Mouse (Mus musculus) adrenal gland, postnatal 10 days (tissue): ENCODE measurements at regions not wholly inside any gene's neighbourhood (a gene's known extent, or its start where the extent isn't known, plus 50 kb on each side); places are given as distances from the start of the nearest gene placed in this dataset.
"Not testable (repeated sequence)": the region's sequence is repeated elsewhere in the genome, so short reads cannot be mapped to it uniquely, and the experiment has no call there.

Source experiments
- DNase-seq: peaks from one replicate; pipeline ENCODE4 v3.0.0; 2021; ENCODE audit warnings: mixed read lengths

DNA sequence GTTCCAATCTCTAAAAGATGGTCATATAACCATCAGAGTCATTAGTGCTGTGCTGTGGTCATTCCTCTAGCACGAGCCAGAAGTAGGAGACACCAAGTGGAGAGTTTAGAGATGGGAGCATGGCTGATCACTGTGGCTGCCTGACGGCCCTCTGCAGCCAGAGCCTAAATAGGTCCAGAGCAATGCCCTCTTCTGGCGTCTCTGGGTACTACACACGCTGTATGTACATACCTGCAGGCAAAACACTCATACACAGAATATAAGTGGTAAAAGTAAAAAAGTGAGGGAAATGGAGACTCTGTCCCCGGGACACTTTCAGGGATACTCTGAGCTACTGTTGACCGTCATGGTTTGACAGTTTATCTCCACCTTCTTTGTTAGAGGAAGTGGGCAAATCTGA is 91.4 kb downstream of the Gm21738 start:
- no peak for DNase-seq

DNA sequence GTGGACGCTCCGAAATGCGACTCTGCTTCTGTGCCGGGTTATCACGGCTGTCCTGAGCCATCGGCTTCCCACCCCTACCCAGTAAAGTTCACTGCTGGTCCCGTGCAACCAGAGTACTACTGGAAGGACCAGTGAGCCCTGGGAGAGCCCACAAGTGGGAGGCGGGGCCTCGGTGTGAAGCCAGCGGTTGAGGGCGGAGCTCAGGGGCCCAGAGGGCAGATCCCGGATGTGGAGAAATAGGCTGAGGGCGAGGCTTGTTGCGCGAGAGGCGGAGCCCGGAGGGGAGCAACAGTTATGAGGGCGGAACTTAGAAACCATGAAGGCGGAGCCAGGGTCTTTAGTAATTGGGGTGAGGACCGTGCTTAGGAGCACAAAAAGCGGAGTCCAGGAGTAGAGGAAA is 107.1 kb downstream of the Gm21738 start:
- no peak for DNase-seq

DNA sequence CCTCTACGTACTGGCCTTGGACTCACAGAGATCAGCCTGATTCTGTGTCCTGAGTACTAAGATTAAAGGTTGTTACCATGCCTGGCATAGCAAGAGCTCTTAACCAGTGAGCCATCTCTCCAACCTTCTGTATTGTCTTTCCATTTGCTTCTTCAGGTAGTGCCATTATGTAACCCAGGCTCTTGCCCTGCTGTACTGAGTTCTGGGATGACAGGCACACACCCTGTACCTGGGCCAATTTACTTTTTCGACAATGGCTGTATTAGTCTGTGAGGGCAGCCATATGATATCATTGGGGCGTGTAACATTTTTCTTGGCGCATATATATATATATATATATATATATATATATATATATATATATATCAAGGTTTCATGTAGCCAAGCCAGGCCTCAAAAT is 115.9 kb downstream of the Gm21738 start:
- DNase-seq = not testable (repeated sequence)

DNA sequence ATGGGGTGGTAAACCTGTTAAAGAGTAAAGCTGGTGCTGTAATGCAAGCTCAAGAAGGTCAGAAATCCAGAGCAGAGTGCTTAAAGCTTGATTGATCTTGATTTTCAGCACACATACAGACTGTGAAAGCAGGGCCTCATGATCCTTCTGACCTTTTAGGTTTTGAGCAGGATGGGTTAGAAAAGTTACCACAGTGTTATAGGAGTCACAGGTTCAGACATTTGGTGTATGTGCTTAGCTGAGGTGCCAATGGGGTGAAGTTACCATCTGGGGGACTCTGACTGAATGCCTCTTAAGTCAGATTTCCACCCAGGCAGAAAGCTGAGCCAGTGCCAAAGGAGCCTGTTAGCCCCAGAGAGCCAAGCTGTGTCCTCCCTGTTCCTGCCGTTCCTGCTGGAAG is 139.6 kb downstream of the Gm21738 start:
- DNase-seq = no peak

DNA sequence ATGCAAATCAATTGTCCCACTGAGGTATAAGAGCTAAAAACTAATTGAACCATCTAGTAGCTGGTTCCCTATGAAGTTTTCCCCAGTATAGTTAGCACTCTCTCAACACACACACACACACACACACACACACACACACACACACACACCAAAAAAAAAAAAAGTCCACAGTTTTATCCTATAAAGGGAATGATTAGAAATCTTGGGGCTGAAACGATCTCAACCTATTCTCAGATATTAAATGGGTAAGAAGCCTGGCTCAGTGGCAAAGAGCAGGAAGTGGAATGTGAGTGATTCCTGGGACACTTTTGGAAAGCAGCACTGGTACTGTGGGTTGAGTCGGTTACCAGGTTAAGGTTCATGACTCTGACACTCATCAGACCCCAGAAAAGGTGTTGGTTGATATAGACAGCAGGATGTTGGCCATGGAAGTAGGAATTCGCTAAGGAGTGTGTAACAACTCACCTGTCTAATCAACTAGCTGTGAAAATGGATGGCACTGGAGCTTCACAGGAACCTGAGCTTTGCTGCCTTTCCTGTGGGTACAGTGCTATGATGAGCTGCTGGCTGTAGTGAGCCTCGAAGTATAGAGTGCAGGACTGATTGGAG is 140.8 kb downstream of the Gm21738 start:
- DNase-seq = peak; percentile 75
